Mouse (Mus musculus): ENCODE data around the gene Efna5.

Gene Efna5

DNA sequence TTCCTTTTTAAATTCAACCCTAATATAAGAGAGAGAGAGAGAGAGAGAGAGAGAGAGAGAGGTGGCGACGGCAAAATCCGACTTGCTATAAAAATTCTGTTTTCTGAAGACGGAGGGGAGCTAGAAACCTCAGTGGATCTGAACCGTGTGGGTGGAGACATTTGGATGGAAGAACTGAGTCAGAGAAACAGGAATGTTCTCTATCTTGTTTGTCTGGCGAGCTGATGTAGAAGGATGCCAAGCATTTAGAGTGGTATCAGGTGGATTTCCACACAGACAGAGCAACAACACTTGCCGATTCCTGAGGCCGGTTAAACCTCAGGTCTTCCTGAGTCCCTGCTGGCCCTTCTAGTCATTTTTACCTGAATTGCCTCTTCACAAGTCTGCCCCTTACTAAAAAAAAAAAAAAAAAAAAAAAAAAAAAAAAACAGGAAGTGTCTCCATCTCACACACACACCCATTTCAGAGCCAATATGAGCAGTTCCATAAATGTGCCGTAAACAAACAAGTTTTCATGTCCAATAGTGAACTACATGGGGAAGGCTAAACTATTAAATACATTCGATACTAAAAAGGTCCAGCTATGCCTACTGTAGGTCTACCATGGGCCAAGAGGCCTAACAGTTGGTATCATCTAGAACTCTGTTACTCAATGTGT is 231.7 kb downstream of the Efna5 start:
- DNase-seq: no peak

DNA sequence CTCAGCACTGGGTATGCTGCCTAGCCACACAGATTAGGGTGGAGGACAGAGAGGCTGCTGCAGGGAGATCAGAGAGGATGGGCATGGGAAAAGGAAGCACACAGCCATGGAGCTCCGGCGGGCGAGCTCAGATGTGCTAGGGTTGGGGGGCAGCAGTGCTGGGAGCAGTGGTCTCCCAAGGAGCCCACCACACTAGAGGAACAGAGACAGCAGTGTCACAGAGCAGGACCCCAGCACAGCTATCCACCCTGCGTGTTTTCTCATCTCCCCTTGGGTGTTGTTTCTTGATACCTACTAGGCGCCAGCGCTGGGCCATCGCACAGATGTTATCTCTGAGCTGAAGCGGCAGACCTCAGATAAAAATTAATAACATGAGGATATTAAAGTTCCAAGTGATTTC is 234.3 kb downstream of the Efna5 start:
- DNase-seq: no peak

DNA sequence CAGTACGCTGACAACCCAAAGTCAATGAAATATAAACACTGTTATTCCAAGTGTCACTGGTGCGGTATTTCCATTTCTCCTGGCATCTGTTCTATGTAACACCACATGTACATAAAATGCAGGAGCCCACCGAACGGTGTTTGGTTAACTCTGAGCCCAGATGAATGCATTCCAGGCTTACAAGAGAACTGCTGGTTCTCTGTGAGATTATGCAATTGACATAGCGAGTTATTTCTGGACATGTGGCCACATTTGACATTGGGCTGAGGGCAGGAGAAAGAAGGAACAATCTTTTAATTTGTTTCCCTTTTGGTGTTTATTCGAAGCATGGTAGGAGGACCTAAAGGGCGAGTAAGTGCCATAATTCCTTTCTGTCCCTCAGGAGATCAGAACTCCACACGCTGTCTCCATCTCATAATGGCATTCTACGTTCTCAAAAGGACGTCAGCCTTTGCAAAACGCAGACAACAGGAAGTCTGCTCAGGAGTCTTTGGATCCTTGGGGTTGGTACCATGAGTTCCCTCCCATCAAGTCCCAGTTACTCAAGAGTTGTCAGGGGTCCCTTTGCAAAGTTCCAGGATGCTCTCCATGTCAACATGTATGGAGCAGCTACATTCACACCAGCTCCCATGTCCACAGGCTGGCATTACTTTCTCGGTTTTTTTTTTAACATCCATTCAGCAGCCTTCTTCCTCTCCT is 238.5 kb downstream of the Efna5 start:
- DNase-seq: no peak

DNA sequence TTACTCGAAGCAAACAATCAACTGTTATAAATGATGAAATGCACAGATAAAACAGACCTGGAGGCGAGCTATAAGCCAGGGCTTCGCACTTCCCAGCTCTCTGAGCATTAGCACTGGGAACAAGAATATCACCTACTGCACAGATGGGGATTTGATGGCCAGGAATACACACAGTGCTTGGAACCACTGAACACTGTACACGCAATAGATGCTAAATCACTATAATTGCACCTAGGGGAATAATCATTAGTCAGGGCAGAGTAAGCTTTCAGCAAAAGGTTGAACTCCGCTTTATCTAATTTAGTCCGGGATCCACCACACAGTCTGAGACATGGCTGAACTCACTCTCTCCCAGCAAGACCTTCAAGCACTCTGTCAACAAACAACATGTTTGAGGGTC is 240.5 kb downstream of the Efna5 start:
- DNase-seq: no peak

DNA sequence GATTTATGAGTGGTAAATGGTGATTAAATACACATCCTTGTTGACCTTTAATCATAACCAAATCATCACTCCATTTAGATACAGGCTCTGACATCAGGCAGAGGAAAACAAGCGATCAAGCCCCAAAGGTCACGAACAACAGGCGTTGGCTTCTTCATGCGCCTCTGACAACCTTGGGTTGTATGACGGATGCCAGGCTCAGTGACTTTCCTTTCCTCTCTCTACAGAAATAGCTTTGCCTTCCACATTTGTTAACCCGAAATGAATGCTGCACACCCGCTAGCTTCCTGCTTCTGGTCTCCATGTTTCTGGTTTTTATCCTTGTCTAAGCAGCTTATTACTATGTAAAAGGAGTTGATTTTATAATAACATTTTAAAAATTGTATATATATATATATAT is 244.2 kb downstream of the Efna5 start:
- no peak for DNase-seq

DNA sequence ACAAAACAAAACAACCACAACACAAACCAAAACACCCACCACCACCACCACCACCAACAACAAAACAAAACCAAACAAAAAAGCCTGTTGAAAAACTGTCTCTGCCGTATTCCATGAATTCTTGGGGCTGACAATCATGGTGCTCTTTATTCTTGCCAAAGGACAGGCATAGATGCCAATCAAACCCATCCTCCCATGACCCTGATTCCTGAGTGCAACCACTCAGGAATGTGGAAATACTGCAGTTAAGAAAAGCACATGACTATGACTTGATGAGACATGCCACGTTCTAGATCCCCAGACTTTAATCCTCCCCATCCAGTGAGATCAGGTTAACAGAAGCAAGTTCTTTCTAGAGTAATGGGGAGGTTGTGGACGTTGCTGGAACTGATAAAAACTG is 246.2 kb downstream of the Efna5 start:
- no peak for DNase-seq

DNA sequence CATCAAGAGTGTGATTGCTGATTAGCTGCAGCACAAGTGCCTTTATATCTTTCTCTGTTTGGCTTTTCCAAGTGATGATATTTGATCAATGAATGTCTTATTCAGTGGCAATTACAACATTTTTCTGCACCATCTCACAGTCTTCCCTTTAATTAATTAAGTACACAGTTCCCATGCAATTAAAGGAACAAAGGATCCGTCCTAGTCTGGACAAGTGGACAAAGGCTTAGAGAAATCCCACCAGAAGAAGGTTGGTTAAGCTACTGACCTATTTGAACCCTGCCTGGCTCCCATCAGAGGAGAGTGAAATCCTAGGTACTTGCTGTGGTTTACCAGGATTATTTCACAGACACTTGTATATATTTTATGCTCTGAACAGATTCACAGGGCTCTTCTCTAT is 252.6 kb downstream of the Efna5 start:
- DNase-seq: no peak

DNA sequence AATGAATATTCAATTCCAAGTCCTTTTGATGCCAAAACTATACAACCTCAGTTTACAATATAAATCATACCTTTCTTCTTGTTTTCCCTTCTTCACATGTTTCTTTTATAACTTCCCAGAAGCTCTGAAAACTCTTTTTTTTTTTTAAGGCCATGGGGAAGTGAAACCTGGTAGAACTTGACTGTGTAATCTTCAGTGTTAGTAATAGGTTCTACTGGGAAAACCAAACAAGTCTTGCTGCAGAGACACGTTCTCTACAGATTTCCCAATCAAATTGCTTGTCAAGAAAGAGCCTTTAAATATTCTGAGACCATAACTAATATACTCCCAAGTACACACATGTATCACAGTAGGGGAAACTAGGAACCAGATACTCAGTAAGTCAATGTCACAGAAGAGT is 253.6 kb downstream of the Efna5 start:
- DNase-seq: no peak

DNA sequence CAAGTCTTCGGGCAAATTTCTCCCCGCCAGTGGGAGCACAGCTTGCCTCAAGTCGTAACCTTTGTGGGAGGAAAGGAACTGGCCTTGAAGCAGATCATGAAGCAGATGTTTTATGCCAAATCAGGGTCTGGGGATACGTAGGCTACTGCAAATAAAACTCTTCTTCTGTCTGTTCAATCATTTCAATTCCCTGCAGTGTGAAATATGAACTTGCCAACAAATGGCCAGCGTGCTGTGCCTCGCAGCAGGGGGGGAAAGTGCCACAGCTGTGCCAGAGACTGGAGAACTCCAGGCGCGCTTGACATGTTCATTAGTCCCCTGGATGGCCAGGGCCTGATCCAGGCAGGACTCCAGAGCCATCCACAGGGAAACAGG is 255.5 kb downstream of the Efna5 start:
- no peak for DNase-seq

DNA sequence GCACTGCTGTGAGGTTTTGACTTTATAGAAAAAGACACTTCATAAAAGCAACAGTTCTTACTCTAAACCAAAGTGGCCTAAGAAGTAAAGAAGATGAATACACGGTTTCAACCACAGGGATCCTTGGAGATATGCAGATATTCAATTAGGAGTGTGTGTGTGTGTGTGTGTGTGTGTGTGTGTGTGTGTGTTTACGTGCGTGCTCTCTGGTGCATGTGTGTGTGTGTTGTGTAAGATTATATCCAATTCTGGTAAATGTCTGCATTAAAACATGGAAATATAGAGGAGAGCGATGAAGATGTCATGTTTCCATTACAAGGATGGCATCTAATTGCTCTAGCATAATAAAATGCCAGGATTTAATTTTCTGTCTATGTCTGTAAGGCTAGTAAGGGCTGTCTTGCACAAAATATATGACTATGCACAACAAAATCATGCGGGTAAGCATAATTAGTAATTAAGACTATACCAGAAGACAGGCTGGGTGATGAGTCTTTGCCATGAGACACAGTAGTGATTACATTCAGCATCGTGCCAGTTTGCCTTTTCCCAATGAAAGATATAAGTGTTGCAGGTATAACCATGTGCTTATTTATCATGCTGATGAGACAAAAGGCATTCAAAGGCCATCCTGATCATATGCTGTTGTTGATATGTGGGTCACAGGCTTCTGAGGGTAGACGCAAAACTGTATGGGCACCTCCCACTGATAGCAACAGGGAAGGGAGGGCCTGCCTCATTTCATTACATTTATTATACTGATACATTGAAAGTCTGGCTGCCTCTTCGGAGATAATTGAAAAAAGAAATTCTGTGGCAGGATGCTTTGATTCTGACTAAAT is 256.1 kb downstream of the Efna5 start:
- no peak for DNase-seq

DNA sequence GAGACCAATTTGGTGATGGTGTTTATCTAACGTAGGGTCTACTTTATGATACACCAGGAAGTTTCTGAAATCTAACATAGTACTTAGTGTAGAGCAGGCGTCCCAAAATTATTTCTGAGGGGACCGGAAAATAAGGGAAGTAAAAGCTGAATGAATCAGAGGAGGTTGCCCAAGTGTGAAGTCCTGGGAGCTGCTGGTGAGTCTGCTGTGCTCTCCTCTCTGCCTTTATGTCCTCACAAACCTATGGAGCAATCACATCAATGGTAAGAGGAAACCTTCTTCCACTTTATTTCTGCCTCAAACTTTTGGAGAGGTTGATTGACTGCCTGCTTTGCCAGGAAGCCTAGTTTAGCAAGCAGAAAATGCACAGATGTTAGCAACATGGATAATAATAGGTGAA is 257.9 kb downstream of the Efna5 start:
- no peak for DNase-seq

DNA sequence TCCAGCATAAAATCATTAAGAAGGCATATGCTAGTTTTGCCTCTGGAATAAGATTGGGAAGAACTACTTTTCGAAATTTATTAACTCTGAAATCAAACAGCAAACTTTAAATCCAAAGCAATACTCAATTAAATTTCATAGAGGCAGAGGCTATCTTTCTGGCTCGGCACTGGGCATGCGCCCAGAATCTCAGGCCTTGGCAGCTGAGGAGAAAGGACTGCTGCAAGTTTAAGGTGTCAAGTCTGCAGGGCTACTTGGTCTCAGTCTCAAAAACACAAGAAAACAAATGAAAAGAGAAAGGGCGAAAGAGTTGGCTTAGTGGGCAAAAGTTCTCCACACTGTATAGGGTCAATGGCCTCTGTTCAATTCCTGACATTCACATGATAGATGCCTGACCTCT is 258.6 kb downstream of the Efna5 start:
- DNase-seq: no peak

DNA sequence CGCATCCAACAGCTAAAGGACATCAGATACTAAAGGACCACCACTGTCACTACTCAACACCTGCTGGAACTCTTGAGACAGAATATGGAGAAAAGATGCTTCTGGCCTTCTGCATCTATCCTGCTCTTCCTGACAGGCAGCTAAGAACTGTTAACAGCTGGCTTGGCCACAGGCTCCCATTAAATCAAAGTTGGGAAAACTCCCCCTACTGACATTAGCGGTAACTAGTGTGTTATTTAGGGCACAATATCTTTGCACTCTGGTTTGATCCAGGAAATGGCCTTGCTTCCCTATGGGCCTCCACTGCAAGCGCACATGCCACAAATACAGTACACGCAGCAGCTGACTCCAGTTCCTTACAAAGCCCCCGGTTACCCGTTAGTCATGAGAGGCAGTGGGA is 266.0 kb downstream of the Efna5 start:
- no peak for DNase-seq

DNA sequence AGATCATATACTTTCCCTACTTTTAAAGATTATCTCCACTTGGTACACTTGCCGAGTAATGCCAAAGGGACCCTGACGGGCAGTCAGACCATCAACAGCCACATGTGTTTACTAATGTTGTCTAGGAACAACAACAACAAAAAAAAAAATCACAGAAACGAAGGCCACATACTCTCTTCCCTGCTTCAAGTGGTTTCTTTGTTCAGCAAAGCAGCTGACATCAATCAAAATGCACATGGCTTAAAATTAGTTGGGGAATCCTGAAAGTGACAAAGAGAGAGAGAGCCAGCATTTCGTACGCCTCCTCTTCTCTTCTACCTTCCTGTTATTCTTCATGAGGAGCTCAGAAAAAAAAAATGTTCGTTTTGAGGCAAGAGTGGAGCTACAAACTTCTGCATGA is 266.4 kb downstream of the Efna5 start:
- DNase-seq: no peak

DNA sequence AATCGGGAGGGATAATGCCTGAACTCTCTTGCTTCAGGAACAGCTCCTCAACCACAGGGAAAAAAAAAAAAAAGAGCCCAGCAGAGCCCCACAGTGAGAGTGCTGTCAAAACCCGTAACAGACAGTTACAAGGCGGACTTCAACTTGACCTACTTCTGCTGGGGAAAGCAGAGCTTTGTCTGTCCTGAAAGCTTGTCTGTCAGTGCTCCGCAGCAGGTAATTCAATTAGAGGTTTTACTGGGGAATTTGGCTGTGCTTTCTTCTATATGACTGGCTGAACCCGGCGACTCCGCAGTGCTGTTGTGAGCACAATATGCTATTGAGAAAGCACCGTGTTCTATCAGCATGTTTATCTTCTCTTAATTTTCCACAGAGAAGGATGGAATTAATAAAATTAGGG is 266.9 kb downstream of the Efna5 start:
- DNase-seq: no peak

DNA sequence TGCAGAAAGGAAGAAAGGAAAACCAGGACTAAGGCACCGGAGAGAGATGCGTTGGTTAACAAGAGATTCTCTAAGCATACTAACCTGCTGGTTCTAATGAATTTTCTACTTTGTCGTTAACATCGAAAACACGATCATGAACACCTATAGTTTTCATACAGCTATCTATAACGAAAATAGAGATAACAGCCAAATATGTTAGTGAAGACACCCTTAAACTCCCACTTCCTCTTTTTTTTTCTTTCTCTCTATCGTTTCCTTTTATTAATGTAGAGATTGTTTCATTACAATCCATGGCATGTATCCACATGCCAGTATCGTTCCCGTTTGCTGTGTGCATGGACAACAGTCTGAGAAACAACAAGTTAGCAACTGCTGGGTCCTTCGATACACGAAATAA is 267.9 kb downstream of the Efna5 start:
- DNase-seq: no peak

DNA sequence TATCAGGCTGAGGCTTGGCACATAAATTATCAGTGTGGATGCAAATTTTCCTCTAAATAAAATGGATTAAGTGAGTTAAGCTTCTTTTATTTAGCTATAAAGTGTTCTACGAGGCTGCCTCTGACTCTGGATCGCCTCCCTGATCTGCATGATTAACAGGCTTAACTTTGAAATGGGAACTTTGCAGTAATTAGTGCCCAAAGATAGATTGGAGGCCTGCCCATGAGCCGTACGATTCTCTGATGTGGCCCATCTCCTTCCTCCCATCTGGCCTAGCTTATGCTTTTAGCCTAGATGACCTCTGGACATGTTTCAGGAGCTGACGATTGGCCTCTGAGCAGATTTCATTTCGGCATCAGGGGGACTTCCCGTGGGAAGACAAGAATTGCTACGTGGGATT is 273.0 kb downstream of the Efna5 start:
- DNase-seq: no peak

DNA sequence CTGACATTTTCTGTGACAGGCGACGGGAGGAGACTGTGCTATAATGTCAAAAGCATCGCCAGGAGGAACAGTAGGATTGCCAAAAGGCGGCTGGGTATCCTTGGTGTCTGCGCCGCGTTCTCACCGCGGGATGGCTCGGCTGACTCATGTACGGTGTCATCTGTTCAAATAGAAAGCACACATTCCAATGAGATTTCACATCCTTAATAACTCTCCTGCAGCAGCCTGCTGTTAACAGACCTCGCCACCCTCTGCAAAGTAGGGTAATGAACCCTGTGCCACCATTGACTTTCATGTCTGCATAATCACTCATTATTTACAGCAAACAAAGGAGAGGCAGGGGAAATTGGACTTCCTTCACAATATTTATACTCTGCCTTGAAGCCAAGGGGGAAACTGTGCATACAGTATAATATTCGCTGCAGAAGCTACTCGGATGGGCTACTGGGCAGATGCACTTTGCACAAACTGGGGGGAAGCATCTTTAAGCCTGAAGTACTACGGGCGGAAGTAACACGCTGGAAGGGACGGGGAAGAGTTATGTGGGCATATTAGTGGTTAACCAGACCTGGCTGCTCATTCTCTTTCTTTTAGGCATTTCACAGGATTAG is 273.7 kb downstream of the Efna5 start:
- no peak for DNase-seq

DNA sequence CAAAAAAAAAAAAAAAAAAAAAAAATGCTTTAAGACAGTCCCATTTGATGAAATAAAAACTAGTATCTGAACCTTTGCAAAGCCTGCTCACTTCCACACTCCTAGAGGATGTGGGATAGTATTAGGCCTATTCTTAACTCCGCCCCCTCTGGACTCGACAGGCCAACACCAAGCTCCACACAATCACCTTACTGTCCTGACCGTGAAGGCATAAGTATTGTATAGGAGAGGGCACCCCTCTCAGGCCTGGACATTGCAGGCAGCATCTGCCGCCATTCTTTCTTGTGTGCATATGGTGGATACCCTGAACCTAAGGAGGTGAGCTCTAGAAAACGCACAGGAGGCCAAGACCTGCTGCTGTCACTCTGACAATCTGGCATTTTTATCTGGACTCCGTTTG is 274.4 kb downstream of the Efna5 start:
- DNase-seq: no peak

DNA sequence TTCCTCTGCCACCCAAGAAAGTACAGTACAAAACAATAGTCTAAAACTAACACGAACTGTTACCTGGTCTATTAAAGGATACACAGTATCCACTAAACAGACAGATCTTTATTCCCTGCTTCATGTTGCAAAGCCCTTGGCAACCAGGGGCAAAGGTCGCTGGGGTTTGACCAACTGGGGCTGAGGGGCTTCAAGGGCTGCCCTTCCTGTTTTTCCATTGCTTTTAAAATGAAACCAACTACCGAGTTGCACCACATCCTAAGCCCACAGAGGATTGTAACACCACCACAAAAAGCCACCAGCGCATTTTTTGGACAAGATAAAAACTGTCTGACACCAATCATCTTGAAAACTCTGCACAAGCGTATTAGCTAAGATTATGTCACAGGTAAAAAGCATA is 276.8 kb downstream of the Efna5 start:
- no peak for DNase-seq

DNA sequence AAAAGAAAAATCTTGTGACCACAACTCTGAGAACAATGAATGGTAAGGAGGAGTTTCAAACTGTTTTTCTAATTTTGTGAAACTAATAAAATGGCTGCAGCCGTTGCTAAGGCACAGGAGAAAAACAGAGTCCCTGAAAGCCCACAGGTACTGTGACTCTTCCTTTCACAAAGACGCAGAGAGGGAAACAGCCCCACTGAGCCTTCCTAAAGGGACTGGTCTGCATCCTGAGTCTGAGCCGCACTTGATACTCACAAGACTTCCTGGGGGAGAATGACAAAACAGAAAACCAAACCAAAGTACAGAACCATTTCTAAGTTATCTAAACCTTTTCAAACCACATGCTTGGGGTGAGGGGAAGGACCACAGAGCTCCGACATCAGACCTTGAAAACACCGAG is 277.5 kb downstream of the Efna5 start:
- DNase-seq: no peak

DNA sequence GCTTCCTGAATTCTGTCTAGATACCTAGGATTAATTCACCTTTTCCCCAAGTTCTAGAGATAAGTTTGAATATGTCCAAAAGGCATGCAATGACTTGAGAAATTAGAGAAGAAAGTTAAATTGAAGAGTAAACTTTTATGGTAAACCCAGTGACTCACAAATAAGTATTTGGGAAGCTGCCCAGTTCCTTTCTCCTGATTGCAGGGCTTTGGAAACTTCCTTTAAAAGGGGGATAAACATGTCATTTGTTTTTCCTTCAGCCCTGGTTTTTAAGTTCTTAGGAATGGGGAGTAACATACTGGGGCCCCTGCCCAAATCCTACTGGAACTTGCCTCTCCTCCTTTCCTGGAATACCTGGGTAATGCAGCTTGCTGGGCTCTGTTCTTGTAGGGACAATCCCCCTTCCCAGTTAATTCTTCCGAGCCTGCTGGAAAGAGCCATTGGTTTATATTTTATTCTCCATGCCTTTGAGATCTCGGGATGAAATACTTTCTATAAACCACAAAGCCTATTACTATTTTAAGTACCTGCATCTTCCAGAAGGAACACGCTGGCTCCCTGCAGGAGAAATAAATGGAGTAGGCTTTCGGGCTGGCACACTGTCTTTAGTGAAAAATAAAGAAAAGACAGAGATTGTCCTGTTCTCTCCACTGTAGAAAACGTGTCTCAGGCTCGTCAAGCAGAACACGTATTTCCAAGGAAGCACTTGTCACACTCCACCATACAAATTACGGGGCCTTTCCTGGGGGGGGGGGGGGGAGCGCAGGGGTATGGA is 282.2 kb downstream of the Efna5 start:
- DNase-seq: no peak

All from thymus, postnatal 36 days (tissue).